Mouse (Mus musculus) heart, embryonic 11.5 days (tissue): ENCODE results near the gene Cbx5. TPM values are rescaled to one million over a fixed set of nuclear protein-coding genes. Genes with fewer than 3 reads are reported as not detected.
A peak's percentile ranks its signal among the peaks of the same experiment; 100 is the strongest.

ENCODE experiments used
- ATAC-seq: fragments of 200-750 bp; cut with Nextera tagmentation; replicated peaks from 2 replicates; pipeline ENCODE4 v1.8.0; 2017; ENCODE audit warnings: moderate library complexity; ENCODE audit not compliant: insufficient number of reproducible peaks, low FRiP score, low TSS enrichment
- H3K27ac ChIP-seq: fragments of 300-500 bp; sonication (generic); 2 replicates; pipeline ENCODE4 v1.5.1; 2014; ENCODE audit warnings: mild to moderate bottlenecking, low read depth, low read length
- H3K27me3 ChIP-seq: fragments of 300-500 bp; sonication (generic); 2 replicates; pipeline ENCODE4 v1.6.1; 2014; ENCODE audit warnings: mild to moderate bottlenecking, low read length, mixed read lengths; ENCODE audit not compliant: control insufficient read depth, insufficient read depth
- H3K36me3 ChIP-seq: fragments of 300-500 bp; sonication (generic); 2 replicates; pipeline ENCODE4 v1.6.1; 2014; ENCODE audit warnings: mild to moderate bottlenecking, low read length, moderate library complexity, mixed read lengths; ENCODE audit not compliant: control insufficient read depth, insufficient read depth
- H3K4me1 ChIP-seq: fragments of 300-500 bp; sonication (generic); 2 replicates; pipeline ENCODE4 v1.6.1; 2014; ENCODE audit warnings: low read length; ENCODE audit not compliant: control insufficient read depth, insufficient read depth
- H3K4me2 ChIP-seq: fragments of 300-500 bp; sonication (generic); 2 replicates; pipeline ENCODE4 v1.6.1; 2014; ENCODE audit warnings: mild to moderate bottlenecking, moderate library complexity
- H3K4me3 ChIP-seq: fragments of 300-500 bp; sonication (generic); 2 replicates; pipeline ENCODE4 v1.5.1; 2014; ENCODE audit warnings: low read depth, low read length
- H3K9ac ChIP-seq: fragments of 300-500 bp; sonication (generic); 2 replicates; pipeline ENCODE4 v1.6.1; 2014; ENCODE audit warnings: mild to moderate bottlenecking, low read depth, low read length, moderate library complexity
- H3K9me3 ChIP-seq: fragments of 300-500 bp; sonication (generic); replicated peaks from 2 replicates; pipeline ENCODE4 v1.6.1; 2016; ENCODE audit warnings: low read length; ENCODE audit not compliant: control insufficient read depth
- WGBS: fragments of 180-500 bp; shearing (Covaris S2); extraction: QIAGEN DNeasy Blood & Tissue Kit; methylation state at CpG from one replicate; pipeline ENCODE4 v1.1.7; 2014; ENCODE audit not compliant: insufficient replicate concordance; 5-methylcytosine and 5-hydroxymethylcytosine counted together
- polyA plus RNA-seq: library from polyadenylated mRNA; unstranded; fragments of >200 nt; fragmentation: Nextera tagmentation; extraction: Ambion mirVana; gene quantifications from 2 replicates; pipeline ENCODE4 v1.2.1, GENCODE M21; 2014

Gene Cbx5
- polyA plus RNA-seq, 1 experiment from 2014 or later, result 139 TPM

- Histone ChIP-seq H3K9ac (no peak overlapping the region), H3K27ac (no peak overlapping the region), H3K4me1 (no peaks in the 10 kb centered on the region), H3K27me3 (peaks cover 33% of the 10 kb centered on the region), H3K4me2 (no peak overlapping the region), H3K4me3 (no peak overlapping the region), H3K36me3 (no peaks in the 10 kb centered on the region), H3K9me3 (no peaks in the 10 kb centered on the region)
- ATAC-seq, result no peak
- WGBS, result 32% methylated on average over 32 of the region's 32 CpGs
Observed at GRCm38 (mm10) chr15:103155366-103156321, 84.0 kb downstream of the Cbx5 start.

- Histone ChIP-seq H3K4me2 (no peak overlapping the region), H3K36me3 (no peaks in the 10 kb centered on the region), H3K9ac (no peak overlapping the region), H3K27ac (no peak overlapping the region), H3K4me1 (no peaks in the 10 kb centered on the region), H3K9me3 (no peaks in the 10 kb centered on the region), H3K4me3 (no peak overlapping the region), H3K27me3 (peaks cover 43% of the 10 kb centered on the region)
- WGBS, result 80% methylated on average over 4 of the region's 4 CpGs
- ATAC-seq, result no peak
Observed at GRCm38 (mm10) chr15:103152890-103153610, 86.6 kb downstream of the Cbx5 start.

- Histone ChIP-seq H3K4me2 (no peak overlapping the region), H3K9me3 (no peaks in the 10 kb centered on the region), H3K4me3 (no peak overlapping the region), H3K27ac (no peak overlapping the region), H3K4me1 (no peaks in the 10 kb centered on the region), H3K9ac (no peak overlapping the region), H3K36me3 (no peaks in the 10 kb centered on the region), H3K27me3 (peaks cover 45% of the 10 kb centered on the region)
- WGBS, result 82% methylated on average over 3 of the region's 3 CpGs
- no peak for ATAC-seq
Observed at GRCm38 (mm10) chr15:103152371-103152770, 87.2 kb downstream of the Cbx5 start.

GRCm38 (mm10) chr15:103147779-103148178, 91.8 kb downstream of the Cbx5 start:
- no peaks in the 10 kb centered on the region for H3K36me3 ChIP-seq
- no peak for ATAC-seq
- 55% methylated on average over 9 of the region's 9 CpGs for WGBS
- H3K9me3 ChIP-seq, result no peaks in the 10 kb centered on the region
- H3K4me3 ChIP-seq, result no peak overlapping the region
- H3K27me3 ChIP-seq, result peaks cover 61% of the 10 kb centered on the region
- no peak overlapping the region for H3K9ac ChIP-seq
- H3K4me1 ChIP-seq, result no peaks in the 10 kb centered on the region
- no peak overlapping the region for H3K27ac ChIP-seq
- H3K4me2 ChIP-seq, result no peak overlapping the region

GRCm38 (mm10) chr15:103147422-103147690, 92.3 kb downstream of the Cbx5 start:
- Histone ChIP-seq H3K27ac (no peak overlapping the region), H3K4me1 (no peaks in the 10 kb centered on the region), H3K9me3 (no peaks in the 10 kb centered on the region), H3K36me3 (no peaks in the 10 kb centered on the region), H3K4me2 (peak overlapping the region; percentile 73), H3K9ac (no peak overlapping the region), H3K4me3 (no peak overlapping the region; the same call in 1 of the 2 replicates), H3K27me3 (peaks cover 61% of the 10 kb centered on the region)
- ATAC-seq, result no peak
- 20% methylated on average over 3 of the region's 3 CpGs for WGBS

GRCm38 (mm10) chr15:103146627-103147421, 92.8 kb downstream of the Cbx5 start:
- 1% methylated on average over 53 of the region's 57 CpGs for WGBS
- Histone ChIP-seq H3K27me3 (peaks cover 61% of the 10 kb centered on the region), H3K9me3 (no peaks in the 10 kb centered on the region), H3K36me3 (no peaks in the 10 kb centered on the region), H3K4me3 (peak overlapping the region; percentile 41), H3K4me1 (no peaks in the 10 kb centered on the region), H3K27ac (no peak overlapping the region), H3K9ac (peak overlapping the region; percentile 47; the same call in 1 of the 2 replicates), H3K4me2 (peak overlapping the region; percentile 73)
- ATAC-seq, result no peak

GRCm38 (mm10) chr15:103145635-103146299, 93.8 kb downstream of the Cbx5 start:
- Histone ChIP-seq H3K36me3 (no peaks in the 10 kb centered on the region), H3K27ac (no peak overlapping the region), H3K4me3 (no peak overlapping the region), H3K27me3 (peaks cover 70% of the 10 kb centered on the region), H3K9me3 (no peaks in the 10 kb centered on the region), H3K9ac (no peak overlapping the region), H3K4me1 (no peaks in the 10 kb centered on the region), H3K4me2 (no peak overlapping the region)
- no peak for ATAC-seq
- WGBS, result 68% methylated on average over 11 of the region's 11 CpGs

GRCm38 (mm10) chr15:103144176-103144575, 95.4 kb downstream of the Cbx5 start:
- Histone ChIP-seq H3K27ac (no peak overlapping the region), H3K36me3 (no peaks in the 10 kb centered on the region), H3K27me3 (peaks cover 82% of the 10 kb centered on the region), H3K9me3 (no peaks in the 10 kb centered on the region), H3K4me2 (no peak overlapping the region), H3K4me3 (no peak overlapping the region), H3K4me1 (no peaks in the 10 kb centered on the region), H3K9ac (no peak overlapping the region)
- 28% methylated on average over 3 of the region's 3 CpGs for WGBS
- ATAC-seq, result no peak
